Mouse (Mus musculus) G1E-ER4 (cell line): ENCODE data around the gene Chrdl2. TPM values are rescaled to one million over a fixed set of nuclear protein-coding genes. Genes with fewer than 3 reads are reported as not detected.

Experiments
- GATA1 ChIP-seq: IDR thresholded peaks from one replicate; pipeline ENCODE4 v1.8.0; 2012; ENCODE audit warnings: low read length, inconsistent platforms
- polyA plus RNA-seq: library from polyadenylated mRNA; stranded (reverse); fragments of >175 nt; gene quantifications from 2 replicates; pipeline ENCODE4 v1.2.3, GENCODE M21; 2012

Gene Chrdl2
- not detected in 2 replicates for polyA plus RNA-seq

GRCm38 (mm10) chr7:100005790-100006189, at the start of gene Chrdl2:
TSS of gene Chrdl2 (plus strand) at chr7:100006172.
- TF ChIP-seq GATA1: no peak

GRCm38 (mm10) chr7:99957226-99957965, 48.6 kb upstream of the Chrdl2 start:
- TF ChIP-seq GATA1: no peak

GRCm38 (mm10) chr7:99961518-99961917, 44.5 kb upstream of the Chrdl2 start:
- TF ChIP-seq GATA1: no peak

- TF ChIP-seq GATA1: no peak
Observed at GRCm38 (mm10) chr7:99962536-99963236, 43.3 kb upstream of the Chrdl2 start.

GRCm38 (mm10) chr7:99963237-99963860, 42.6 kb upstream of the Chrdl2 start:
- TF ChIP-seq GATA1: no peak

GRCm38 (mm10) chr7:99965020-99965841, 40.7 kb upstream of the Chrdl2 start:
- TF ChIP-seq GATA1: no peak

- TF ChIP-seq GATA1: no peak
Observed at GRCm38 (mm10) chr7:99966011-99966721, 39.8 kb upstream of the Chrdl2 start.

GRCm38 (mm10) chr7:99969151-99969550, 36.8 kb upstream of the Chrdl2 start:
- no peak for TF ChIP-seq GATA1

- TF ChIP-seq GATA1: no peak
Observed at GRCm38 (mm10) chr7:99971926-99972325, 34.0 kb upstream of the Chrdl2 start.

GRCm38 (mm10) chr7:99974208-99974970, 31.6 kb upstream of the Chrdl2 start:
- TF ChIP-seq GATA1: no peak

GRCm38 (mm10) chr7:99975819-99976575, 30.0 kb upstream of the Chrdl2 start:
- no peak for TF ChIP-seq GATA1

- TF ChIP-seq GATA1: no peak
Observed at GRCm38 (mm10) chr7:99978041-99978440, 27.9 kb upstream of the Chrdl2 start.

- no peak for TF ChIP-seq GATA1
Observed at GRCm38 (mm10) chr7:99979081-99979480, 26.9 kb upstream of the Chrdl2 start.
